In the genomic region with DNA sequence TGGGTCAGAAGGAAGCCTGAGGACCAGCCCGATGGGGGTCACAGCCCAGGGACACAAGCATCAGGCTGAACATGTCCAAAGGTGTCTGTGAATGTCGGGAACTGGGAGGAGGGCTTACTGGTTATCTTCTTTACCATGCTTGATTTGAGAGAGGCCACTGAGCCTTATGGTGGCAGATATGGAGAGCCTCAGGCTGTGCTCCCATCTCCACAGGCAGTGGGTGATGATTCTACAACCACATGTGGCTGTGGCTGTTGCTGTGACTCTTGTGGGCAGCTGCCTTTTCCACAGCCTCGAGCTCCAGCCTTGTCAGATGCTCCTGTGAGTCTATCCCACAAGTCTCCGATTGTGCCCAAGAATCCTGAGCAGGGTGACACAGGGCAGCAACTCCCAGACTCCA, we compare ENCODE assay signal across 24 mouse cellular contexts.
"Had no signal": no experiment of that assay in that cellular context is flagged by ENCODE, and none has a peak within 500 bp of the region (broad histone marks: within the 10 kb centered on the region; RNA-seq: fewer than 3 reads in every experiment).

No protein-coding gene starts in this region.

- H3K4me3 ChIP-seq: gastrocnemius, adult 2 months; heart, embryonic 13.5 days; heart, embryonic 15.5 days; hindbrain, embryonic 15.5 days; intestine, embryonic 15.5 days; layer of hippocampus, adult 2 months; left cerebral cortex, adult 2 months; limb, embryonic 10.5 days; limb, embryonic 12.5 days; liver, embryonic 13.5 days; liver, embryonic 15.5 days had no signal

- H3K9me3 ChIP-seq: heart, embryonic 13.5 days; heart, embryonic 15.5 days; hindbrain, embryonic 15.5 days; intestine, embryonic 15.5 days; limb, embryonic 10.5 days; limb, embryonic 12.5 days; liver, embryonic 13.5 days; liver, embryonic 15.5 days had no signal

- H3K4me2 ChIP-seq: heart, embryonic 13.5 days; heart, embryonic 15.5 days; hindbrain, embryonic 15.5 days; intestine, embryonic 15.5 days; limb, embryonic 12.5 days; liver, embryonic 11.5 days; liver, embryonic 13.5 days; liver, embryonic 15.5 days had no signal

- DNase-seq: gastrocnemius, adult 2 months; gastrocnemius, postnatal 10 days; gastrocnemius, postnatal 25 days; heart, adult 18-20 months; heart, postnatal 4 days; kidney, adult 18-20 months; kidney, adult 8-10 months; kidney, postnatal 10 days; kidney, postnatal 25 days; kidney, postnatal 4 days; liver; liver, embryonic 13.5 days had no signal

- H3K27me3 ChIP-seq: hindbrain, embryonic 15.5 days; intestine, embryonic 15.5 days; liver, embryonic 13.5 days; liver, embryonic 15.5 days had no signal

- H3K27ac ChIP-seq: gastrocnemius, adult 2 months; heart, embryonic 13.5 days; heart, embryonic 15.5 days; hindbrain, embryonic 15.5 days; intestine, embryonic 15.5 days; layer of hippocampus, adult 2 months; left cerebral cortex, adult 2 months; limb, embryonic 10.5 days; limb, embryonic 12.5 days; liver, embryonic 13.5 days; liver, embryonic 15.5 days had no signal

- H3K4me1 ChIP-seq: heart, embryonic 13.5 days; heart, embryonic 15.5 days; liver, embryonic 13.5 days; liver, embryonic 15.5 days had no signal

- H3K36me3 ChIP-seq: heart, embryonic 13.5 days; heart, embryonic 15.5 days; hindbrain, embryonic 15.5 days; intestine, embryonic 15.5 days; limb, embryonic 10.5 days; limb, embryonic 12.5 days; liver, embryonic 13.5 days; liver, embryonic 15.5 days had no signal

- H3K9ac ChIP-seq: heart, embryonic 13.5 days; heart, embryonic 15.5 days; hindbrain, embryonic 15.5 days; intestine, embryonic 15.5 days; limb, embryonic 12.5 days; liver, embryonic 13.5 days; liver, embryonic 15.5 days had no signal

- ATAC-seq: inflammation-experienced regulatory T-cells, adult 6 months; intestine, embryonic 15.5 days; intestine, postnatal 0 days had no signal
